Mouse (Mus musculus) cerebellum, adult 2 months (tissue): ENCODE results near the gene Tepp.

ENCODE experiments used
- CTCF ChIP-seq: fragments of 200-500 bp; IDR thresholded peaks from 2 replicates; pipeline ENCODE4 v1.5.1; 2011; ENCODE audit warnings: low read depth, mild to moderate bottlenecking, control low read depth, low read length, moderate library complexity, borderline replicate concordance; ENCODE audit not compliant: insufficient read depth
- POLR2A ChIP-seq: fragments of 200-500 bp; IDR thresholded peaks from 2 replicates; pipeline ENCODE4 v1.6.1; 2011; ENCODE audit warnings: low read length, control low read depth, borderline replicate concordance; ENCODE audit not compliant: insufficient read depth

GRCm38 (mm10) chr8:95331720-95332436 lies 21.5 kb downstream of the Tepp start, which contains the start of the genes Zfp319 and Usb1:
- TF ChIP-seq POLR2A = peak; percentile 58; the same call in 1 of the 2 replicates
- TF ChIP-seq CTCF = peak; percentile 42
